Mouse (Mus musculus) kidney, embryonic 16.5 days (tissue): ENCODE data around the gene Slc16a10. TPM values are rescaled to one million over a fixed set of nuclear protein-coding genes. Genes with fewer than 3 reads are reported as not detected.

Source experiments
- ATAC-seq: fragments of 200-750 bp; cut with Nextera tagmentation; 2 replicates; pipeline ENCODE4 v1.8.0; 2017; ENCODE audit warnings: moderate TSS enrichment; ENCODE audit not compliant: low FRiP score, low TSS enrichment
- H3K27ac ChIP-seq: fragments of 300-500 bp; sonication (generic); 2 replicates; pipeline ENCODE4 v1.5.1; 2014; ENCODE audit warnings: low read length
- H3K27me3 ChIP-seq: fragments of 300-500 bp; sonication (generic); 2 replicates; pipeline ENCODE4 v1.6.1; 2014; ENCODE audit warnings: low read length, control low read depth, mixed read lengths; ENCODE audit not compliant: insufficient read depth
- H3K36me3 ChIP-seq: fragments of 300-500 bp; sonication (generic); 2 replicates; pipeline ENCODE4 v1.6.1; 2014; ENCODE audit warnings: low read length, control low read depth, mixed read lengths; ENCODE audit not compliant: insufficient read depth
- H3K4me1 ChIP-seq: fragments of 300-500 bp; sonication (generic); 2 replicates; pipeline ENCODE4 v1.6.1; 2014; ENCODE audit warnings: low read length, control low read depth, mixed read lengths; ENCODE audit not compliant: insufficient read depth
- H3K4me2 ChIP-seq: fragments of 300-500 bp; sonication (generic); replicated peaks from 2 replicates; pipeline ENCODE4 v1.6.1; 2014; ENCODE audit warnings: low read depth, low read length
- H3K4me3 ChIP-seq: fragments of 300-500 bp; sonication (generic); 2 replicates; pipeline ENCODE4 v1.5.1; 2014; ENCODE audit warnings: mild to moderate bottlenecking, low read length
- H3K9ac ChIP-seq: fragments of 300-500 bp; sonication (generic); replicated peaks from 2 replicates; pipeline ENCODE4 v1.6.1; 2014; ENCODE audit warnings: low read length
- H3K9me3 ChIP-seq: fragments of 300-500 bp; sonication (generic); 2 replicates; pipeline ENCODE4 v1.6.1; 2016; ENCODE audit warnings: low read length, control low read depth
- WGBS: fragments of 180-500 bp; shearing (Covaris S2); extraction: QIAGEN DNeasy Blood & Tissue Kit; methylation state at CpG from one replicate; pipeline ENCODE4 v1.1.7; 2014; 5-methylcytosine and 5-hydroxymethylcytosine counted together
- polyA plus RNA-seq: library from polyadenylated mRNA; unstranded; fragments of >200 nt; fragmentation: Nextera tagmentation; extraction: Ambion mirVana; gene quantifications from 2 replicates; pipeline ENCODE4 v1.2.1, GENCODE M21; 2015

The Slc16a10 gene
- polyA plus RNA-seq, 1 experiment from 2014 or later: 10.3 TPM

- Histone ChIP-seq H3K4me2 (no peak overlapping the region), H3K9me3 (no peaks in the 10 kb centered on the region), H3K9ac (no peak overlapping the region), H3K27me3 (no peaks in the 10 kb centered on the region), H3K4me3 (no peak overlapping the region), H3K27ac (no peak overlapping the region), H3K4me1 (no peaks in the 10 kb centered on the region), H3K36me3 (no peaks in the 10 kb centered on the region)
- no peak for ATAC-seq
- WGBS: 83% methylated on average over 2 of the region's 2 CpGs
These were observed 91.3 kb downstream of the Slc16a10 start for GRCm38 (mm10) chr10:40050763-40051162.

GRCm38 (mm10) chr10:40041339-40041738 is 100.7 kb downstream of the Slc16a10 start:
- Histone ChIP-seq H3K27ac (no peak overlapping the region), H3K9me3 (no peaks in the 10 kb centered on the region), H3K4me1 (no peaks in the 10 kb centered on the region), H3K9ac (no peak overlapping the region), H3K27me3 (no peaks in the 10 kb centered on the region), H3K4me3 (no peak overlapping the region), H3K36me3 (no peaks in the 10 kb centered on the region), H3K4me2 (no peak overlapping the region)
- 0 out of 2 replicates have a peak, but pooled peaks have one; percentile 46 for ATAC-seq
- WGBS: 9% methylated on average over 4 of the region's 4 CpGs

- no peaks in the 10 kb centered on the region for H3K36me3 ChIP-seq
- H3K4me2 ChIP-seq: no peak overlapping the region
- no peak overlapping the region for H3K9ac ChIP-seq
- no peaks in the 10 kb centered on the region for H3K4me1 ChIP-seq
- no peak overlapping the region for H3K4me3 ChIP-seq
- 75% methylated on average over 24 of the region's 24 CpGs for WGBS
- no peak overlapping the region for H3K27ac ChIP-seq
- H3K9me3 ChIP-seq: no peaks in the 10 kb centered on the region
- ATAC-seq: no peak
- H3K27me3 ChIP-seq: no peaks in the 10 kb centered on the region
These were observed 105.1 kb downstream of the Slc16a10 start for GRCm38 (mm10) chr10:40036686-40037560.

- H3K4me1 ChIP-seq: no peaks in the 10 kb centered on the region
- ATAC-seq: no peak
- no peak overlapping the region for H3K9ac ChIP-seq
- H3K4me3 ChIP-seq: no peak overlapping the region
- no peak overlapping the region for H3K4me2 ChIP-seq
- H3K36me3 ChIP-seq: no peaks in the 10 kb centered on the region
- WGBS: 93% methylated on average over 6 of the region's 6 CpGs
- no peak overlapping the region for H3K27ac ChIP-seq
- H3K27me3 ChIP-seq: no peaks in the 10 kb centered on the region
- H3K9me3 ChIP-seq: no peaks in the 10 kb centered on the region
These were observed 107.1 kb downstream of the Slc16a10 start for GRCm38 (mm10) chr10:40034956-40035355.

- H3K27me3 ChIP-seq: no peaks in the 10 kb centered on the region
- ATAC-seq: no peak
- H3K4me2 ChIP-seq: no peak overlapping the region
- no peaks in the 10 kb centered on the region for H3K36me3 ChIP-seq
- H3K9me3 ChIP-seq: no peaks in the 10 kb centered on the region
- 72% methylated on average over 2 of the region's 2 CpGs for WGBS
- no peaks in the 10 kb centered on the region for H3K4me1 ChIP-seq
- no peak overlapping the region for H3K4me3 ChIP-seq
- H3K27ac ChIP-seq: no peak overlapping the region
- no peak overlapping the region for H3K9ac ChIP-seq
These were observed 109.2 kb downstream of the Slc16a10 start for GRCm38 (mm10) chr10:40032897-40033296.

- no peaks in the 10 kb centered on the region for H3K36me3 ChIP-seq
- no peak overlapping the region for H3K9ac ChIP-seq
- no peak overlapping the region for H3K27ac ChIP-seq
- no peak for ATAC-seq
- peaks cover 7% of the 10 kb centered on the region; the same call in 1 of the 2 replicates for H3K9me3 ChIP-seq
- no peaks in the 10 kb centered on the region for H3K4me1 ChIP-seq
- no peaks in the 10 kb centered on the region for H3K27me3 ChIP-seq
- 90% methylated on average over 6 of the region's 6 CpGs for WGBS
- no peak overlapping the region for H3K4me3 ChIP-seq
- H3K4me2 ChIP-seq: no peak overlapping the region
These were observed 111.3 kb downstream of the Slc16a10 start for GRCm38 (mm10) chr10:40030716-40031115.

GRCm38 (mm10) chr10:40029610-40030009 is 112.4 kb downstream of the Slc16a10 start:
- peaks cover 7% of the 10 kb centered on the region; the same call in 1 of the 2 replicates for H3K9me3 ChIP-seq
- no peak for ATAC-seq
- 70% methylated on average over 2 of the region's 2 CpGs for WGBS

GRCm38 (mm10) chr10:40028091-40028490 is 114.0 kb downstream of the Slc16a10 start:
- no peak for ATAC-seq
- Histone ChIP-seq H3K27me3 (no peaks in the 10 kb centered on the region), H3K4me3 (no peak overlapping the region), H3K9ac (no peak overlapping the region), H3K9me3 (peaks cover 7% of the 10 kb centered on the region; the same call in 1 of the 2 replicates), H3K27ac (no peak overlapping the region), H3K4me2 (no peak overlapping the region), H3K4me1 (peaks cover 7% of the 10 kb centered on the region), H3K36me3 (no peaks in the 10 kb centered on the region)
- WGBS: 86% methylated on average over 8 of the region's 8 CpGs

More at GRCm38 (mm10) chr10:40029610-40030009, 112.4 kb downstream of the Slc16a10 start:
- Histone ChIP-seq H3K4me2 (no peak overlapping the region), H3K9ac (no peak overlapping the region), H3K27me3 (no peaks in the 10 kb centered on the region), H3K36me3 (no peaks in the 10 kb centered on the region), H3K4me3 (no peak overlapping the region), H3K4me1 (peaks cover 4% of the 10 kb centered on the region), H3K27ac (no peak overlapping the region)

- no peak overlapping the region for H3K9ac ChIP-seq
- no peaks in the 10 kb centered on the region for H3K36me3 ChIP-seq
- H3K27ac ChIP-seq: no peak overlapping the region
- H3K27me3 ChIP-seq: no peaks in the 10 kb centered on the region
- H3K4me2 ChIP-seq: no peak overlapping the region
- peaks cover 7% of the 10 kb centered on the region for H3K4me1 ChIP-seq
- 97% methylated on average over 5 of the region's 5 CpGs for WGBS
- H3K4me3 ChIP-seq: no peak overlapping the region
- no peak for ATAC-seq
- H3K9me3 ChIP-seq: peaks cover 7% of the 10 kb centered on the region; the same call in 1 of the 2 replicates
These were observed 115.5 kb downstream of the Slc16a10 start for GRCm38 (mm10) chr10:40026546-40026945.

GRCm38 (mm10) chr10:40025560-40025959 is 116.5 kb downstream of the Slc16a10 start:
- peaks cover 7% of the 10 kb centered on the region for H3K4me1 ChIP-seq
- peak overlapping the region; percentile 60 for H3K27ac ChIP-seq
- H3K9me3 ChIP-seq: peaks cover 7% of the 10 kb centered on the region; the same call in 1 of the 2 replicates
- H3K4me2 ChIP-seq: peak overlapping the region; percentile 90
- ATAC-seq: no peak
- WGBS: 46% methylated on average over 8 of the region's 8 CpGs
- H3K27me3 ChIP-seq: no peaks in the 10 kb centered on the region
- no peaks in the 10 kb centered on the region for H3K36me3 ChIP-seq
- peak overlapping the region; percentile 67 for H3K4me3 ChIP-seq
- peak overlapping the region; percentile 44; the same call in 1 of the 2 replicates for H3K9ac ChIP-seq
